8 mouse cellular contexts compared by ENCODE assay signal in the genomic region with DNA sequence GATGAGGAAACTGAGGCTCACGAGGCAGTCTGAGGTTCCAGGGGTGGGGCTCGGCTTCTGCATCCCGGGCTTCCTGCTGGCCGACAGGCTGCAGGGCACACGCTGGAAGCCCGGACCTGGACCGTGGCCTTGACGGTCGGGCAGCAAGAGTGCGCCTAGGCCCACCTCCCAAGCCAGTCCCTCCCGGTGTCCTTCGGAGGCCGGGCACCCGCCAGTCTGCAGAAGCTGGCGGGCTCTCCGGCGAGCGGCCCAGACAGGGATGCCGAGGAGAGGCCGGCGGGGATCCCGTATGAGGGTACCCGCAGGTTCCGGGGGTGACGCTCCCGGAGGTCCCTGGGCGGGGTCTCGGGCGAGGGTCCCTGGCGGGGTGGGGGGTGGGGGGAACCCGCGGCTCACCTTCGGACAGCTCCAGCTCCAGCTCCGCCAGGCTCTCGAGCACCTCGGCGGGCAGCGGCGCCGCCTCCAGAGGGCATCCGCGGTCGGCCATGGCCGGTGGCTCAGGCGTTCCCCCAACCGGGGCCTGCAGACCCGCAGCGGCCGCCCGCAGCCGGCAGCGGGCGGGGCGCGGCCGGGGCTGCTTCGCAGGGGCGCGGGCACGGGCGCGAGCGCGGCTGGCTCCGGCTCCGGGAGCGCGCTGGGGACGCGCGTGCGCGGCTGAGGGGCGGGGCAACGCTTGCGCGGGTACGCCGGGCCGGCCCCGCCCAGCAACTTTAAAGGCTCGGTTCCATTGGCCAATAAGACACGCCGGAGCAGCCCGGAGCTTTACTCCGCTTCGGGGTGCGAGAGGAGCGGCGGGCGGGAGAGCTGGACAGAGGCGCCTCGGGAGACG. TPM values are rescaled to one million over a fixed set of nuclear protein-coding genes. Genes with fewer than 3 reads are reported as not detected.
DNase-seq lines count a peak whose midpoint lies in the region; ATAC-seq lines count a peak whose summit lies in the region.

A gene (minus strand): TSS at position 581 of the 829 bp plus-strand sequence.

- peak within 1 kb of the TSS; percentile 90 for H3K4me3 ChIP-seq in hindbrain, embryonic 12.5 days

- H3K36me3 ChIP-seq in hindbrain, embryonic 12.5 days = peaks cover 10% of the 10 kb centered on the region; the same call in 1 of the 2 replicates

- peak; percentile 96 for ATAC-seq in hindbrain, embryonic 12.5 days (ENCODE audit: low FRiP score)

- under 1% methylated on average over 93 of the region's 94 CpGs for WGBS in hindbrain, embryonic 12.5 days

- peaks cover 23% of the 10 kb centered on the region for H3K4me1 ChIP-seq in hindbrain, embryonic 12.5 days

- H3K27ac ChIP-seq in hindbrain, embryonic 12.5 days = peak within 1 kb of the TSS; percentile 90

- H3K27me3 ChIP-seq in hindbrain, embryonic 12.5 days = no peaks in the 10 kb centered on the region

- no peaks in the 10 kb centered on the region for H3K9me3 ChIP-seq in hindbrain, embryonic 12.5 days (replicated peaks)

- H3K4me2 ChIP-seq in hindbrain, embryonic 12.5 days (replicated peaks) = peak within 1 kb of the TSS; percentile 80

- peak within 1 kb of the TSS; percentile 92 for H3K9ac ChIP-seq in hindbrain, embryonic 12.5 days

- DNase-seq in Muller cell, postnatal 12 days (ENCODE audit: inconsistent ontology term) = peak; percentile 94
- DNase-seq in cerebellum, adult 9-11 months = peak; percentile 94
- DNase-seq in frontal cortex, postnatal 10 days (ENCODE audit: low spot score in 2 of 2) = peak; percentile 86 to 92
- DNase-seq in layer of hippocampus, postnatal 14 days (ENCODE audit: low spot score in 2 of 2) = peak; percentile 91 to 95
- DNase-seq in lung, postnatal 14 days = peak; percentile 98
- peak; percentile 85 for DNase-seq in retina, adult 2 months (ENCODE audit: low read depth, low spot score)
- peak; percentile 95 to 96 for DNase-seq in thymus, postnatal 36 days

RNA-seq across cellular contexts. Expression of the gene that starts here (rescaled TPM):
- 14.4 and 16.1 TPM in 2 replicates for polyA plus RNA-seq in hindbrain, embryonic 12.5 days (2016; fragmentation: Nextera tagmentation; extraction: Ambion mirVana)
- 10 to 100 TPM; 55.0 to 65.6 TPM for total RNA-seq in layer of hippocampus, postnatal 14 days (2021)

Comparison
In these comparisons a context has a peak if more than half of its experiments do, and no peak if none do; other contexts are left out.
1. Peak in every context shown above with its lines: DNase-seq, ATAC-seq, H3K4me3 ChIP-seq and H3K27ac ChIP-seq.